Mouse (Mus musculus): ENCODE results near the gene Rps18.

DNA sequence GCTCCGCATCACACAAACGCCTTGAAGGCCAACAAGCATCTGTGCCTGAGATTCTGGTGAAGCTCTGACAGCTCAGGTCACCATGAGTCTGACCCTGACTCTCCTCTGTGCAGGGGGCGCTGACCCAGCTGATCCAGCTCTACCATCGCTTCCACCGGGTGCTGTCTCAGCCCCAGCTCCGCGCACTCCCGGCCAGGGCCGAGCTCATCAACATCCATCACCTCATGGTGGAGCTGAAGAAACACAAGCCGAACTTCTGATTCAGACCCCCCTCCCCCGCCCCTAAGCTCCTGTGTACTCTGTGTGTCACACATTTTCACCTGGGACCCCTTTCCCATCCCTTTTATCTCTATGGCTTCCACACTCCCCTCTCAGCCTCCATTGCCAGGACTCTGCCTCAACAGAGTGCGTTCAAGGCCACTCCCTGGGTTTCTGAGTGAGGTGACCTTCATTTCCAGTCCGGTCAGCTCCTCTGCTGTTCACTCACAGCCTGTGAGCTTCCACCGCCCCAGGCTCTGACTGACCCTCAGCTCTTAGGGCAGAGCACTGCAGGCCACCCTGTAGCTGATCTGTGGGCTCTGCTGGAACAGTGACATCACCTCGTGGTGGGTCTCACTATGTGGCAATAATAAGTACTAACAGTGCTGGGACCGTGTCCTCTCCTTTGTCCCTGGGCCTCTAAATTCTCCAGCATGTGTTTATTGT lies 10.2 kb upstream of the Rps18 start:
- no peak for TF ChIP-seq CTCF (IDR thresholded peaks at IDR 0.05; ENCODE audit: low read depth)
- no peak for TF ChIP-seq EP300 (IDR thresholded peaks at IDR 0.05; ENCODE audit: low read depth)

Data from liver, embryonic 14.5 days (tissue).